Comparison of ENCODE assay signal across 19 mouse cellular contexts in genomic region chr6:52249826-52250225, GRCm38 (mm10). TPM values are rescaled to one million over a fixed set of nuclear protein-coding genes. Genes with fewer than 3 reads are reported as not detected.
DNase-seq lines count a peak whose midpoint lies in the region; ATAC-seq and TF ChIP-seq lines count a peak whose summit lies in the region.
"Had no signal": no experiment of that assay in that cellular context is flagged by ENCODE, and none has a peak within 500 bp of the region (broad histone marks: within the 10 kb centered on the region; RNA-seq: fewer than 3 reads in every experiment).

No protein-coding gene starts in this region.

- no peaks in the 10 kb centered on the region for H3K36me3 ChIP-seq in forebrain, embryonic 11.5 days (ENCODE audit: control insufficient read depth, insufficient read depth, low read length)
- no peaks in the 10 kb centered on the region for H3K36me3 ChIP-seq in forebrain, embryonic 16.5 days (ENCODE audit: control insufficient read depth, insufficient read depth)
- no peaks in the 10 kb centered on the region for H3K36me3 ChIP-seq in kidney, postnatal 0 days (ENCODE audit: insufficient read depth, low read length)
- no peaks in the 10 kb centered on the region for H3K36me3 ChIP-seq in kidney, adult 2 months (ENCODE audit: control insufficient read depth, insufficient read depth, low read length)
- no peaks in the 10 kb centered on the region for H3K36me3 ChIP-seq in myocyte (ENCODE audit: control insufficient read depth, insufficient read depth)
- H3K36me3 ChIP-seq in forebrain, embryonic 13.5 days (ENCODE audit: poor library complexity, severe bottlenecking) = no peaks in the 10 kb centered on the region
- H3K36me3 ChIP-seq: embryonic facial prominence, embryonic 12.5 days; hindbrain, embryonic 15.5 days; midbrain, embryonic 10.5 days had no signal

- H3K4me3 ChIP-seq in forebrain, embryonic 11.5 days (ENCODE audit: low read depth, low read length) = no peak overlapping the region
- H3K4me3 ChIP-seq in forebrain, embryonic 16.5 days (replicated peaks; ENCODE audit: low read length) = no peak overlapping the region
- peak overlapping the region; percentile 72; the same call in 1 of the 2 replicates for H3K4me3 ChIP-seq in kidney, postnatal 0 days (replicated peaks; ENCODE audit: low read depth, low read length)
- no peak overlapping the region for H3K4me3 ChIP-seq in kidney, adult 2 months (ENCODE audit: insufficient read depth, low read depth, low read length)
- peak overlapping the region; percentile 90 for H3K4me3 ChIP-seq in myocyte
- H3K4me3 ChIP-seq in forebrain, embryonic 13.5 days = no peak overlapping the region
- H3K4me3 ChIP-seq: embryonic facial prominence, embryonic 12.5 days; hindbrain, embryonic 15.5 days; midbrain, embryonic 10.5 days had no signal

- H3ac ChIP-seq in myocyte (ENCODE audit: control insufficient read depth, insufficient read length) = peak overlapping the region; percentile 27

- no peak for ATAC-seq in forebrain, embryonic 11.5 days (replicated peaks; ENCODE audit: low FRiP score)
- ATAC-seq in forebrain, embryonic 16.5 days = no peak
- ATAC-seq in kidney, postnatal 0 days (replicated peaks; ENCODE audit: low FRiP score, low read depth) = no peak
- no peak for ATAC-seq in forebrain, embryonic 13.5 days

- no peak overlapping the region for H3K4me2 ChIP-seq in forebrain, embryonic 11.5 days (ENCODE audit: low read depth, low read length, severe bottlenecking)
- no peak overlapping the region for H3K4me2 ChIP-seq in forebrain, embryonic 16.5 days (ENCODE audit: low read length)
- H3K4me2 ChIP-seq in kidney, postnatal 0 days (ENCODE audit: low read length) = peak overlapping the region; percentile 90
- H3K4me2 ChIP-seq in myocyte (ENCODE audit: low read depth) = peak overlapping the region; percentile 90
- H3K4me2 ChIP-seq in forebrain, embryonic 13.5 days = no peak overlapping the region
- H3K4me2 ChIP-seq: embryonic facial prominence, embryonic 12.5 days; heart, embryonic 11.5 days; hindbrain, embryonic 15.5 days had no signal

- H3K27ac ChIP-seq in forebrain, embryonic 11.5 days (ENCODE audit: low read depth, low read length) = no peak overlapping the region
- H3K27ac ChIP-seq in forebrain, embryonic 16.5 days (ENCODE audit: low read length) = no peak overlapping the region
- H3K27ac ChIP-seq in kidney, postnatal 0 days = peak overlapping the region; percentile 78; the same call in 1 of the 2 replicates
- H3K27ac ChIP-seq in kidney, adult 2 months (ENCODE audit: insufficient read depth, low read depth, low read length) = no peak overlapping the region
- H3K27ac ChIP-seq in forebrain, embryonic 13.5 days = no peak overlapping the region
- H3K27ac ChIP-seq: embryonic facial prominence, embryonic 12.5 days; hindbrain, embryonic 15.5 days; midbrain, embryonic 10.5 days had no signal

- TF ChIP-seq CTCF in kidney, postnatal 0 days (IDR thresholded peaks at IDR 0.05; ENCODE audit: low read depth) = no peak
- TF ChIP-seq CTCF in kidney, adult 2 months (conservative IDR thresholded peaks at IDR 0.05; ENCODE audit: insufficient read depth, insufficient read length, low read depth, low read length) = no peak

- WGBS in forebrain, embryonic 11.5 days = 3% methylated on average over 4 of the region's 4 CpGs
- WGBS in forebrain, embryonic 16.5 days = 1% methylated on average over 4 of the region's 4 CpGs
- WGBS in kidney, postnatal 0 days = 39% methylated on average over 4 of the region's 4 CpGs
- WGBS in kidney, adult 2 months = 77% methylated on average over 4 of the region's 4 CpGs
- 0% methylated on average over 4 of the region's 4 CpGs for WGBS in forebrain, embryonic 13.5 days

- no peak for TF ChIP-seq POLR2A in kidney, adult 2 months (IDR thresholded peaks at IDR 0.05; ENCODE audit: low read depth, low read length)
- no peak for TF ChIP-seq POLR2A in myocyte (IDR thresholded peaks at IDR 0.05; ENCODE audit: insufficient read length, low read depth)

- peaks cover 32% of the 10 kb centered on the region for H3K79me2 ChIP-seq in myocyte (ENCODE audit: control insufficient read depth, insufficient read depth)

- no peaks in the 10 kb centered on the region for H3K9me3 ChIP-seq in forebrain, embryonic 11.5 days (ENCODE audit: control insufficient read depth, low read length)
- H3K9me3 ChIP-seq in forebrain, embryonic 16.5 days (ENCODE audit: control insufficient read depth, low read length) = no peaks in the 10 kb centered on the region
- H3K9me3 ChIP-seq in kidney, postnatal 0 days (replicated peaks; ENCODE audit: low read length) = no peaks in the 10 kb centered on the region
- no peaks in the 10 kb centered on the region for H3K9me3 ChIP-seq in forebrain, embryonic 13.5 days (replicated peaks)
- H3K9me3 ChIP-seq: embryonic facial prominence, embryonic 12.5 days; hindbrain, embryonic 15.5 days; midbrain, embryonic 10.5 days had no signal

- no peak overlapping the region for H3K9ac ChIP-seq in forebrain, embryonic 11.5 days (ENCODE audit: low read length)
- no peak overlapping the region for H3K9ac ChIP-seq in forebrain, embryonic 16.5 days (replicated peaks; ENCODE audit: low read depth, low read length)
- H3K9ac ChIP-seq in kidney, postnatal 0 days (ENCODE audit: low read depth, low read length) = peak overlapping the region; percentile 52; the same call in 1 of the 2 replicates
- no peak overlapping the region for H3K9ac ChIP-seq in forebrain, embryonic 13.5 days
- H3K9ac ChIP-seq: embryonic facial prominence, embryonic 12.5 days; hindbrain, embryonic 15.5 days had no signal

- DNase-seq in forebrain, embryonic 11.5 days (ENCODE audit: low spot score) = peak; percentile 42
- no peak for DNase-seq in kidney, postnatal 0 days (ENCODE audit: low spot score)
- no peak for DNase-seq in kidney, adult 2 months
- DNase-seq in embryo, embryonic 11 days = no peak
- DNase-seq in cerebellum, postnatal 36 days = no peak
- DNase-seq: adrenal gland, postnatal 10 days; cerebellum, adult 11-12 months; gastrocnemius, postnatal 36 days; lung, adult 18-20 months; lung, postnatal 36 days had no signal

- H3K27me3 ChIP-seq in forebrain, embryonic 11.5 days (ENCODE audit: control insufficient read depth, insufficient read depth, low read length) = peaks cover 95% of the 10 kb centered on the region
- peaks cover 82% of the 10 kb centered on the region for H3K27me3 ChIP-seq in forebrain, embryonic 16.5 days (replicated peaks; ENCODE audit: control insufficient read depth, insufficient read depth, low read length)
- peaks cover 26% of the 10 kb centered on the region for H3K27me3 ChIP-seq in kidney, postnatal 0 days (ENCODE audit: insufficient read depth, low read length)
- peaks cover 8% of the 10 kb centered on the region; the same call in 1 of the 2 replicates for H3K27me3 ChIP-seq in kidney, adult 2 months (replicated peaks; ENCODE audit: control insufficient read depth, insufficient read depth, low read length)
- H3K27me3 ChIP-seq in myocyte (ENCODE audit: control insufficient read depth, insufficient read depth, insufficient read length) = no peaks in the 10 kb centered on the region
- H3K27me3 ChIP-seq in forebrain, embryonic 13.5 days = peaks cover 99% of the 10 kb centered on the region

- peaks cover 6% of the 10 kb centered on the region; the same call in 1 of the 2 replicates for H3K4me1 ChIP-seq in forebrain, embryonic 11.5 days (replicated peaks; ENCODE audit: control insufficient read depth, insufficient read depth, low read length)
- H3K4me1 ChIP-seq in forebrain, embryonic 16.5 days (replicated peaks; ENCODE audit: control insufficient read depth, insufficient read depth, low read length) = peaks cover 4% of the 10 kb centered on the region; the same call in 1 of the 2 replicates
- H3K4me1 ChIP-seq in kidney, postnatal 0 days (replicated peaks; ENCODE audit: insufficient read depth, low read length) = peaks cover 22% of the 10 kb centered on the region
- no peaks in the 10 kb centered on the region for H3K4me1 ChIP-seq in kidney, adult 2 months (ENCODE audit: control insufficient read depth, insufficient read depth, low read length)
- 0 out of 2 replicates have a peak, but pooled peaks cover 3% of the 10 kb centered on the region for H3K4me1 ChIP-seq in forebrain, embryonic 13.5 days
- H3K4me1 ChIP-seq: hindbrain, embryonic 15.5 days had no signal

RNA-seq across cellular contexts. Expression of gene Hoxa11, which starts 4.2 kb away (rescaled TPM):
- not detected in 2 replicates for polyA plus RNA-seq in forebrain, embryonic 11.5 days (2014; fragmentation: Nextera tagmentation; extraction: Ambion mirVana)
- 0.14 TPM in 1 of 2 replicates, not detected in the other for polyA plus RNA-seq in forebrain, embryonic 16.5 days (2015; fragmentation: Nextera tagmentation; extraction: Ambion mirVana)
- 24.7 and 27.7 TPM in 2 replicates for polyA plus RNA-seq in kidney, postnatal 0 days (2015; fragmentation: Nextera tagmentation; extraction: Ambion mirVana)
- 3.7 TPM in 2 replicates for polyA plus RNA-seq in kidney, adult 2 months (2012; rRNA removed)
- polyA plus RNA-seq in myocyte (2012; fragmentation: generic; extraction: Trizol) = 10.9 TPM
- 0.12 TPM in 1 of 2 replicates, not detected in the other for polyA plus RNA-seq in forebrain, embryonic 13.5 days (2015; fragmentation: Nextera tagmentation; extraction: Ambion mirVana)
- polyA plus RNA-seq: heart, embryonic 11.5 days; hindbrain, embryonic 15.5 days; liver, adult 2 months; midbrain, embryonic 10.5 days; thymus, postnatal 0 days had no signal

RNA-seq across cellular contexts. Expression of gene Hoxa10, which starts 9.2 kb away (rescaled TPM):
- polyA plus RNA-seq in forebrain, embryonic 11.5 days (2014; fragmentation: Nextera tagmentation; extraction: Ambion mirVana) = not detected in 2 replicates
- 0.29 TPM in 1 of 2 replicates, not detected in the other for polyA plus RNA-seq in forebrain, embryonic 16.5 days (2015; fragmentation: Nextera tagmentation; extraction: Ambion mirVana)
- 175 and 183 TPM in 2 replicates for polyA plus RNA-seq in kidney, postnatal 0 days (2015; fragmentation: Nextera tagmentation; extraction: Ambion mirVana)
- polyA plus RNA-seq in kidney, adult 2 months (2012; rRNA removed) = 34.0 and 34.4 TPM in 2 replicates
- polyA plus RNA-seq in myocyte (2012; fragmentation: generic; extraction: Trizol) = 15.8 TPM
- 0.09 TPM in 1 of 2 replicates, not detected in the other for polyA plus RNA-seq in forebrain, embryonic 13.5 days (2015; fragmentation: Nextera tagmentation; extraction: Ambion mirVana)
- polyA plus RNA-seq: liver, adult 2 months had no signal

RNA-seq across cellular contexts. Expression of gene Hoxa13, which starts 10.9 kb away (rescaled TPM):
- polyA plus RNA-seq in forebrain, embryonic 11.5 days (2014; fragmentation: Nextera tagmentation; extraction: Ambion mirVana) = not detected in 2 replicates
- not detected in 2 replicates for polyA plus RNA-seq in forebrain, embryonic 16.5 days (2015; fragmentation: Nextera tagmentation; extraction: Ambion mirVana)
- not detected in 2 replicates for polyA plus RNA-seq in kidney, postnatal 0 days (2015; fragmentation: Nextera tagmentation; extraction: Ambion mirVana)
- polyA plus RNA-seq in kidney, adult 2 months (2012; rRNA removed) = not detected in 2 replicates
- 0.72 TPM for polyA plus RNA-seq in myocyte (2012; fragmentation: generic; extraction: Trizol)
- not detected in 2 replicates for polyA plus RNA-seq in forebrain, embryonic 13.5 days (2015; fragmentation: Nextera tagmentation; extraction: Ambion mirVana)
- polyA plus RNA-seq: embryonic facial prominence, embryonic 12.5 days; heart, embryonic 11.5 days; hindbrain, embryonic 15.5 days; liver, adult 2 months; midbrain, embryonic 10.5 days; thymus, postnatal 0 days had no signal

RNA-seq across cellular contexts. Expression of gene Hoxa9, which starts 18.9 kb away (rescaled TPM):
- polyA plus RNA-seq in forebrain, embryonic 11.5 days (2014; fragmentation: Nextera tagmentation; extraction: Ambion mirVana) = not detected in 2 replicates
- polyA plus RNA-seq in forebrain, embryonic 16.5 days (2015; fragmentation: Nextera tagmentation; extraction: Ambion mirVana) = 0.30 TPM in 1 of 2 replicates, not detected in the other
- polyA plus RNA-seq in kidney, postnatal 0 days (2015; fragmentation: Nextera tagmentation; extraction: Ambion mirVana) = 57.3 and 57.8 TPM in 2 replicates
- polyA plus RNA-seq in kidney, adult 2 months (2012; rRNA removed) = 36.0 and 63.1 TPM in 2 replicates
- polyA plus RNA-seq in myocyte (2012; fragmentation: generic; extraction: Trizol) = 17.7 TPM
- polyA plus RNA-seq in forebrain, embryonic 13.5 days (2015; fragmentation: Nextera tagmentation; extraction: Ambion mirVana) = not detected in 2 replicates
- polyA plus RNA-seq: embryonic facial prominence, embryonic 12.5 days; midbrain, embryonic 10.5 days had no signal

RNA-seq across cellular contexts. Expression of gene Hoxa7, which starts 28.2 kb away (rescaled TPM):
- not detected in 2 replicates for polyA plus RNA-seq in forebrain, embryonic 11.5 days (2014; fragmentation: Nextera tagmentation; extraction: Ambion mirVana)
- polyA plus RNA-seq in forebrain, embryonic 16.5 days (2015; fragmentation: Nextera tagmentation; extraction: Ambion mirVana) = not detected in 2 replicates
- polyA plus RNA-seq in kidney, postnatal 0 days (2015; fragmentation: Nextera tagmentation; extraction: Ambion mirVana) = 29.7 and 31.7 TPM in 2 replicates
- 44.1 and 45.9 TPM in 2 replicates for polyA plus RNA-seq in kidney, adult 2 months (2012; rRNA removed)
- polyA plus RNA-seq in myocyte (2012; fragmentation: generic; extraction: Trizol) = 11.9 TPM
- polyA plus RNA-seq in forebrain, embryonic 13.5 days (2015; fragmentation: Nextera tagmentation; extraction: Ambion mirVana) = not detected in 2 replicates
- polyA plus RNA-seq: midbrain, embryonic 10.5 days had no signal

Comparison
In these comparisons a context has a peak if more than half of its experiments do, and no peak if none do; other contexts are left out.
1. H3K4me3 ChIP-seq: peak in kidney, postnatal 0 days (single experiment) and myocyte (single experiment); none in forebrain, embryonic 11.5 days (single experiment), forebrain, embryonic 16.5 days (single experiment), kidney, adult 2 months (single experiment) and forebrain, embryonic 13.5 days (single experiment).
2. H3K4me2 ChIP-seq: peak in kidney, postnatal 0 days (single experiment) and myocyte (single experiment); none in forebrain, embryonic 11.5 days (single experiment), forebrain, embryonic 16.5 days (single experiment) and forebrain, embryonic 13.5 days (single experiment).
3. RNA of gene Hoxa10, which starts 9.2 kb away (polyA plus RNA-seq): 175 to 183 TPM in kidney, postnatal 0 days, 34.0 to 34.4 TPM in kidney, adult 2 months and 15.8 TPM in myocyte (single experiment); 0.09 TPM in forebrain, embryonic 13.5 days, not detected in forebrain, embryonic 11.5 days and 0.29 TPM in forebrain, embryonic 16.5 days; every median in the first group is over 10 times any median in the second.